Mouse (Mus musculus) urinary bladder, adult 18-20 months (tissue): ENCODE measurements at regions not wholly inside any gene's neighbourhood (a gene's known extent, or its start where the extent isn't known, plus 50 kb on each side); places are given as distances from the start of the nearest gene placed in this dataset.
"Not testable (repeated sequence)": the region's sequence is repeated elsewhere in the genome, so short reads cannot be mapped to it uniquely, and the experiment has no call there.

Experiments used
- DNase-seq, 2 experiments: peaks; one replicate each; pipeline ENCODE4 v3.0.0; 2022; ENCODE audit warnings: low spot score in 2 of 2, mixed read lengths in 2 of 2

DNA sequence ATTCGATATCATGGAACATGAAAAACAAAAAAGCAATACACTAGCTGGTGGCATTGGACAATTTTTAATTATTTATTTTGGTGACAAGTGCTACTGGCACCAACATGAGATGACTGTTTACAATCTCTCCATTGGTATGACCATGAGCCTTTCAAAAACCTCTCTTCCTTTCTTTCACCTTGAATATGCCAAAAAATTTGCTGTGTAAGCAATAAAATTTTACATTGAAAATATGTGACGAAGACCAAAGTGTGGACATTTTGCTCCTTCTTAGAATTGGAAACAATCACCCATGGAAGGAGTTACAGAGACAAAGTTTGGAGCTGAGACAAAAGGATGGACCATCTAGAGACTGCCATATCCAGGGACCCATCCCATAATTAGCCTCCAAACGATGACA, 83.4 kb upstream of the Gm49339 start:
- not testable (repeated sequence) for DNase-seq

GRCm38 (mm10) chr10:51405141-51405540, 75.3 kb upstream of the Gm49339 start:
- peak in 1 of 2 experiments; percentile 6 for DNase-seq

GRCm38 (mm10) chr10:51412795-51413194, 67.6 kb upstream of the Gm49339 start:
- DNase-seq = no peak

DNA sequence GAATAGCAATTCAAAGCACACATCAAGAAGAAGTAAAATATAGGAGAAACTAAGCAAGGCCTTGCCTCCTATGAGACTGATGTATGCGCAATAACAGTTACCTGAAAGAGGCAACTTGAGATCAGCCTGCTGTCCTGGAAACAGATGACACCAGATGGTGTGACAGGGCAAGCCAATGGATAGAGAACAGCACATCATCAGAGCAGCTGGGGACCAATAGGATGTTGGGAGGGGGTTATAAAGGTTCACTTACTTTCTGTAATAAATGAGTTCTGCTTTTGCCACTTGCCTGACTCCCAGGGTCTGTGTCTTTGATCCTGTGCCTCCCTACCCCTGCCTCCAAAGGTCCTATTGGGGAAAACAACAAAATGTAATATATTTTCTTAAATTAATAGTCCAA, 65.9 kb upstream of the Gm49339 start:
- no peak for DNase-seq

GRCm38 (mm10) chr10:51416723-51417122, 63.7 kb upstream of the Gm49339 start:
- no peak for DNase-seq

DNA sequence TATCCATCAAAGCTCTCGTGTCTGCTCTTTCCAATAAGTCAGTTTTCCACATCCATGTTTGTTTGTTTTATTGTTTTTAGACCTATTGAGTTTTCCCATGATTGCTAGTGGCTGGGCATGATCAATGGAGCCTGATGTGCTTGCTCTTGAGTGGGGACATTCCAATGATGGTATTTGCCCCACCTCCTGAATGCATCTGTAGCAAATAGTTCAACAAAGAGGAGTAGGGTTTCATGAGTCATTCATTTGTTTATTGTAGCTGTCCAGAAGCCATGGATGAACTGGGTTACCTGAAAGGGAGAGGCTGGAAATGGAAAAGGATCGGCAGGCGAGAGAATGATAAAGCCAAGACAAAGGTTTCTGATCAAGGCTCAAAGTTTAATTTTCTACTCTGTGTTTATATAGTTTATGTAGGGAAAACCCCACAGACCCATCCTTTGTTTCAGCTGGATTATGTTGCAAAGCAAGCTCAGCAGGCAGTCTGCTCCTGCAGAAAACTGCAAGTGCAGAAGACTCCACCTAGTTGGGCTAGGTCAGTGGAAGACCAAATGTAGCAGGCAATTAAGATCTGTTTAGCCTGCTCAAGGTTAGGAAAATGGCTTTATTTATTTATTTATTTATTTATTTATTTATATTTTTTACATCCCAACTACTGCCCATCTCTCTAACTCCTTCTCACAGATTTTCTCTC, 63.0 kb upstream of the Gm49339 start:
- DNase-seq = no peak

DNA sequence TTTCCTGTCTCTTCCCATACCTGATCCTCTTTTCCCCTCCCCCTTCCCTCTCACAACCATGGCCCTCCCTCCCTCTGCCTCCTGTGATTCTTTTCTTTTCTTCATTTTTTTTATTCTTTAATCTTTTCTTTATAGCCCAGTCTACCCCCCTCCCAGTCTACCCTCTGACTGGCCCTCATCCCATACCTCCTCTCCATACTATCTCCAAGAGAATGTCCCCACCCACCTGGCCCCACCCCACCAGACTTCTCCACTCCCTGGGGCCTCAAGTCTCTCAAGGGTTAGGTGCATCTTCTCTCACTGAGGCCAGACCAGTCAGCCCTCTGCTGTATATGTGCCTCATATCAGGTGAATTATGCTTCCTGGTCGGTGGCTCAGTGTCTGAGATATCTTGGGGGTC, 61.9 kb upstream of the Gm49339 start:
- no peak for DNase-seq

- no peak for DNase-seq
These were observed 57.9 kb upstream of the Gm49339 start for GRCm38 (mm10) chr10:51422501-51422900.
